Mouse (Mus musculus): ENCODE results near the gene Ctla2a.
"Not testable (repeated sequence)": the region's sequence is repeated elsewhere in the genome, so short reads cannot be mapped to it uniquely, and the experiment has no call there.

Gene Ctla2a

DNA sequence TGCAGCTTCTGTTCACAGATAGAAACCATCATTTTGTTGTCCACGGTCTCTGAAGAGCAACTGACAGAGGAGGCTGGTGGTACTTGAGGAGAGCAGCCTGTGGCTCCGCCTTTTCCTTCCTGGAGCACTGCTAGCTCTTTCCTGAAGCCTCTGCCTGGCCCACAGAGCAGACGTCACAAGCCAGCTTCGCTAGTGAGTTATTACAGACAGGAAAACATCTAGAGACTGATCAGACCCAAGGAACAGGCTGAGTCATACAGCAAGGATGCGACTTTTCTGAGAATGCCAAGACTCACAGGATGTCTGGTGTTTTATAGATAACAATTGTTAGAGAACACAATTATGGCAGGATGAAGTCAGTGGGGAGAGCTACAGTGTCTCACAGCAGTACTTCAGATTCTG is at the start of gene Ctla2a, which contains the start of gene Gm49391:
TSS of gene Ctla2a (minus strand) at position 126 of the 402 bp plus-strand sequence.
TSS of gene Gm49391 (minus strand) at position 72 of the 402 bp plus-strand sequence.
- no peak for DNase-seq (ENCODE audit: low read depth)

DNA sequence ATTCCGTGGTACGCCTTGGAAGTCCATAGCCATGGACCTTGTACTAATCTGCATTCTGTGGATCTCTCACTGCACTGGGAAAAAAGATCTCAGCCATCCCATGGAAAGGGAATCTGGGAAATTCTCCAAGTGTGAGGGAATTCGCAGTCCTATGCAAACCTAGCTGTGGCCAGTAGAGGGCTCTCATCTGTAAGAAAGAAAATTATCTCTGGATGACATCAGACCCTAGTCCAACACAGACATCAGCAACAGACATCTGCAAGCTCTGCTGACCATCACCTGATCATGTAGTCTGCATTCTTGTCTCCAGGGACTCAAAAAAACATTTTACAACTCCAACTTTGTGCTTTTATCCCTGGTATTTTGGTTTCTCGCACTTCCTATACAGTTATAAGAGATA is 35.9 kb upstream of the Ctla2a start:
- not testable (repeated sequence) for DNase-seq (ENCODE audit: low read depth)

DNA sequence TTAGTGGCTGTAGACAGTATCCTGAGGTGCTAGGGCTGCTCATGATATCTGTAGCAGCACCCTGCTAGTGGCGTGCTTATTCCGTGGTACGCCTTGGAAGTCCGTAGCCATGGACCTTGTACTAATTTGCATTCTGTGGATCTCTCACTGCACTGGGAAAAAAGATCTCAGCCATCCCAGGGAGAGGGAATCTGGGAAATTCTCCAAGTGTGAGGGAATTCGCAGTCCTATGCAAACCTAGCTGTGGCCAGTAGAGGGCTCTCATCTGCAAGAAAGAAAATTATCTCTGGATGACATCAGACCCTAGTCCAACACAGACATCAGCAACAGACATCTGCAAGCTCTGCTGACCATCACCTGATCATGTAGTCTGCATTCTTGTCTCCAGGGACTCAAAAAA is 27.6 kb upstream of the Ctla2a start:
- DNase-seq (ENCODE audit: low read depth) = not testable (repeated sequence)

DNA sequence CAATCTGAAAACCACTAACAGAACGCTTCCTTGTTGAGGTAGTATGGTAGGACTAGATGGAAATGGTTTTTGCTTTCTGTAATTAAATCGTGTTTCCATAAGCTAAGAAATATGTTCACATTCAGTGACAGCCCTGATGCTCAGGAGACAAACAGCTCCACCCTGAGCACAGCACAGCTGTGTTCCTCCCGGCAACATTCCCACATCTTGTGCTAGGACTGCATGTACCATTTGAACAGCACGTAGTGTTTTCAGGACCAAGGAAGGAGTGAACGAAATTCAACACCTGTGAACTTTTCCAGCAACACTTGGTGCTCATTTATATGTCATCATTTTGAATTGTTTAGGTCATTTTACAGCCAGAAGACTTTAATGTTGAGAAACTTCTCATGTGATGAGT is 25.3 kb upstream of the Ctla2a start:
- DNase-seq (ENCODE audit: low read depth) = no peak

DNA sequence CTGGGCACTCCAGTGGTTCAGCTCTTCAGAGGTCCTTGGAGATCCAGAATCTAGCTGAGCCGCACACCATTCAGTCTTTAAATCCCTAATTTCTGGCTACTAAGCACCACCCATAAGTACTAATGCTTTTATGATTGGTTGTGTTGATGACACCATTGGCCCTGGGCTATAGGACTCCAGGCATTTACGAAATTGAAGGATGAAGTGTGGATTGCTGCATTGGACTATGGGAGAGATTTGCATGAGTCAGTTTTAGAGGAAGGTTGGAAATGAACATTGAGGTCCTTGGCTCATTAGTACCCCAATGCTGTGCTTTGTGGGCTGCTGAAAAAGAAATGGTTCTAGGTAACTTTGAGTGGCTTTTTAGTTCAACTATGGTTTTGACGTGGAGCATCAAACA is 5.5 kb upstream of the Ctla2a start, which contains the start of gene Tpbpa:
TSS of gene Tpbpa (minus strand) at position 101 of the 400 bp plus-strand sequence.
- DNase-seq (ENCODE audit: low read depth) = not testable (repeated sequence)

DNA sequence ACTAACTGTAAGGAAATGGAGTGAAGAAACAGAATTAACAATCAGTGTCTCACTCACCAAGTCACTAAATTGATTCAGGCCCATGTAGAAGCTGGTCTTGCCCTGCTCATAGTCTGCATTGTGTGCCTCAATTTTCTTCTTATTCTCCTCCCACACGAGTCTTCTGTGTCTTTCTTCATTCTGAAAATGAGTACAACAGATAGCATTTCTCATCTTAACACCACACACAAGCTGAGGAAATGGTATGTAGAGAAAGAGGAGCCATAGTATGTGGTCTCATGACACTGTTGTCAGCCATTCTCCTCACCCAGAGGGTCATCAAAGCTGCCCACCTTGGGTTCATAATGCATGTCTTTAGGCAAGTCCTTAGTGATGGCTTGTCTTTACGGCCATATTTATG is 935 bp downstream of the Ctla2a start, which contains the start of gene Gm49393:
TSS of gene Gm49393 (minus strand) at position 101 of the 400 bp plus-strand sequence.
- not testable (repeated sequence) for DNase-seq (ENCODE audit: low read depth)

DNA sequence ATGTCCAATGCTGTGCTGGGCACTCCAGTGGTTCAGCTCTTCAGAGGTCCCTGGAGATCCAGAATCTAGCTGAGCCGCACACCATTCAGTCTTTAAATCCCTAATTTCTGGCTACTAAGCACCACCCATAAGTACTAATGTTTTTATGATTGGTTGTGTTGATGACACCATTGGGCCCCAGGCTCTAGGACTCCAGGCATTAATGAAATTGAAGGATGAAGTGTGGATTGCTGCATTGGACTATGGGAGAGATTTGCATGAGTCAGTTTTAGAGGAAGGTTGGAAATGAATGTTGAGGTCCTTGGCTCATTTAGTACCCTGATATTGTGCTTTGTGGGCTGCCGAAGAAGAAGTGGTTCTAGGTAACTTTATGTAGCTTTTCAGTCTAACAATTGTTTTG is 31.6 kb downstream of the Ctla2a start, which contains the start of gene Tpbpb:
TSS of gene Tpbpb (minus strand) at position 101 of the 400 bp plus-strand sequence.
- DNase-seq (ENCODE audit: low read depth) = not testable (repeated sequence)

DNA sequence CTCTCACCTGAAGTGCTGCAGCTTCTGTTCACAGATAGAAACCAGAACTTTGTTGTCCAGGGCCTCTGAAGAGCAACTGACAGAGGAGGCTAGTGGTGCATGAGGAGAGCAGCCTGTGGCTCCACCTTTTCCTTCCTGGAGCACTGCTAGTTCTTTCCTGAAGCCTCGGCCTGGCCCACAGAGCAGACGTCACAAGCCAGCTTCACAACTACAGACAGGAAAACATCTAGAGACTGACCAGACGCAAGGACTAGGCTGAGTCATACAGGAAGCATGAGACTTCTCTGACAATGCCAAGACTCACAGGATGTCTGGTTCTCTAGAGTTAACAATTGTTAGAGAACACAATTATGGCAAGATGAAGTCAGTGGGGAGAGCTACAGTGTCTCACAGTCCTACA is 39.1 kb downstream of the Ctla2a start, which contains the start of gene Ctla2b:
TSS of gene Ctla2b (minus strand) at position 120 of the 400 bp plus-strand sequence.
- no peak for DNase-seq (ENCODE audit: low read depth)

DNA sequence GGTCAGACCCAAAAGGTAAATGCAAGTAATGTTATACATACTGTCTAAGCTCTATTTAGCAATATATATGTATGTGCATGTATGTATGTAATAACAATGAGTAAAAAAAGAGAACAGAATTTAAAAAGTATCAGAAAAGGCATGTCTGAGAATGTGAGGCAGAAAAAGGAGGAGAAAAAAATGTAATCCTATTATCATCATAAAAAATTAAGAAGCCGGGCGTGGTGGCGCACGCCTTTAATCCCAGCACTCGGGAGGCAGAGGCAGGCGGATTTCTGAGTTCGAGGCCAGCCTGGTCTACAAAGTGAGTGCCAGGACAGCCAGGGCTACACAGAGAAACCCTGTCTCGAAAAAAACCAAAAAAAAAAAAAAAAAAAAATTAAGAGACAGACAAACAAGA is 39.6 kb downstream of the Ctla2a start, which contains the start of gene Gm49392:
TSS of gene Gm49392 (minus strand) at position 101 of the 400 bp plus-strand sequence.
- not testable (repeated sequence) for DNase-seq (ENCODE audit: low read depth)

DNA sequence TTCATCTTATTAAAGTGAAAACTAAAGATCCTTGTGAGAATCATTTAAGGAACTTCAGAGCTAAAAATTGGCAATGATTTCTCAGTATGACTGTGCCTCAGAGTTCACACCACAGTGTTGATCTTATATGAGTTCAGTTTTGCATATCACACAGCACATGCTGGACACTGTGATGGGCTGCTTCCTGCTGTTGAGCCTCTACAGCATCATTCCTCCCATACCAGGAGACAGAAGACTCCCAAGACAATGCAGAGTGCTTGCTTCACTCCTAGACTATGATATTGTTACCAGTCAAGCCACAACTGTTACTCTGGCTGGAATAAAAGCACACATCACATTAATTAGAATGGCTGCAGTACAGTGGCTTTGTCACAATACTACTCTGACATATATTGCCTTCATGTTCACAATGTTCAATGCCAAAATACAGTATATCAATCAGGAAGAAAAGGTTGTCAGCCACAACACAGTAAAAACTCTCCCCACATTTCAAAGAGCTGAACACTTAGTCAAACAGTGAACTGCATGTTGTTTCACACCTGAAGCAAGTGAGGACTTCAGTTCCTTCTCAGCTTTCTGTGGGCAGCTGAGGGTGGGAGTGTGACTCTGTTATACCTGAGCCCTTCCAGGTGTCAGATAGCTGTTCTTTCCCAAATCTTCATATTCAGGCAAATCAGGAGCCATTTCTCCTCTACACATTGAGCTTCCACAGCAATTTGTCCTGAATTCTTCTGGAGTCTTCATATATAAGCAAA is 40.8 kb downstream of the Ctla2a start:
- DNase-seq (ENCODE audit: low read depth) = no peak

DNA sequence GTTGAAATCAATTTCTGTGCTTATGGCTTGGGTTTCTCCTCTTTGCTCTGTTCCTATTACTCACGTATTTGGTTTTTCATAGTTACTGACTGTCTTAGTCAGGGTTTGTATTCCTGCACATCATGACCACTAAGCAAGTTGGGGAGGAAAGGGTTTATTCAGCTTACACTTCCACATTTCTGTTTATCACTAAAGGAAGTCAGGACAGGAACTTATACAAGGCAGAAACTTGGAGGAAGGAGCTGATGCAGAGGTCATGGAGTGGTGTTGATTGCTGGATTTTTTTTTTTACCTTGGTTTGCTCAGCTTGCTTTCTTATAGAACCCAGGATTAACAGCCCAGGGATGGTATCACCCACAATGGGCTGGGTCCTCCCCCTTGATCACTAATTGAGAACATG is 44.1 kb downstream of the Ctla2a start:
- DNase-seq (ENCODE audit: low read depth) = no peak
